Mouse (Mus musculus): ENCODE measurements around the gene Cryz.

The Cryz gene

DNA sequence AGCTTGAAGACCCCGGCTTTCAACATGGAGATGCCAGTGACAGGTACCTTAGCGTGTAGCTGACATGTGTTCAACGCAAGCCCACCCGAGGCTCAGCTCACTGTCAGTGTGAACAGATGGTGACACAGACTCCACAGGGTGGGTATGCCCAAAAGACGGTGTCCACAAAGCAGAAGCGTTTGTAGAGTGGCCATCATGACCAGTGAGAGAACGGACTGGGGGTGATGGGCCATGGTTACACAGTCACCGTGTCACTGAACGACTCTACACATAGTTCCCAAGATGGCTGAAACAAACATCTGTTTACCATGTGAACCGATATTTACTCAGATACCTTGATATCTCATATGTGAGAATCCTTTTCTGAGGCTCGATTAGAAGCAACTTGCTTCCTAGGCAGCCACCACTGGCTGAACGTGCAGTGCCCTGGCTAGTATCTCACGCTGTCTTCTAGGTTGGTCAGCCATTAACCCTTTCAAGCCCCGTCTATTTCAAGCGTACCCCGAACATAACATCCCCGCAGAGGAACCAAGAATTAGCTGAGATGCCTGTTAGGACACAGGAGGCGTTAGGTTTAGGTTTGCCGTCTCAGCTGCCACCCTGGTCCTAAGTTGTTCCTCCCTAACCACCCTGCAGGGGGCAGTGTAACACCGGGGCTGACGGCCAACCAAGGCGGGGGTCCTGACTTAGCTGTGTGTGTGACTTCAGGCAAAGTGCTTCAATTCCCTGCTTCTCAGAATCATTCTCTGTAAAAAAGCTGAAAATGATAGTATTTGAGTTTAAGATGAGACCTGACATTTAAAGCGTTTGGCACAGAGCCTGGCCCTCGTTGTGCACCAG lies 56.3 kb downstream of the Cryz start:
- CTCF ChIA-PET, result interaction anchor here (0.5 to 1.8 kb wide), 21 partner anchors 11 to 456 kb away, joined by 3 to 10 read pairs (median 3); partner anchors contain the start of genes Tyw3 (in 3 of the 4), Cryz (in 2 of the 4) and Erich3 (in 2 of the 4)
- POLR2A ChIA-PET, result interaction anchor here in 3 of 4 experiments (0.6 to 1.8 kb wide), 6 partner anchors 13 to 1797 kb away, joined by 3 to 6 read pairs (median 4); partner anchors contain the start of genes Cryz (in 3 of the 3) and Tyw3 (in 3 of the 3)

DNA sequence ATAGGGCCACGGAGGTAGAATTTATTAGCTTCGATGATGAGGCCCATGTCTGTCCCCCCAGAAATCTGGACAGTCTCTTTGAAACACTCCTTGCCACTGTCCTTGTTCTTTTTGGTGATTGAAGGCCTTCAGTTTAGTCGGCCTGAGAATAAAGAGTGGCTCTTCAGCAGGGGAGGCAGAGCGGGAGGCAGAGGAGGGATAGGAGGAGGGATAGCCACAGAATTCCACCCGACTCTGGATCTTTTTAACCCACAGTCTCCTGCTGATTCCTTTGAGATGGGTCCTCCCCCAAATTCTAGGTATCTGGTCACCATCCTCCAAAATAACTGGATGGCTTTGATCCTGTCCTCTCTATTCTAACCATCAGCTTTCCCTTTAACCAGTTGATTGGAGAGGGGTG lies 56.9 kb downstream of the Cryz start:
- POLR2A ChIA-PET, result interaction anchor here in 3 of 4 experiments (1.1 to 1.8 kb wide), 5 partner anchors 12 to 166 kb away, joined by 3 to 6 read pairs (median 3); partner anchors contain the start of genes Cryz (in 3 of the 3) and Tyw3 (in 3 of the 3)
- CTCF ChIA-PET, result interaction anchor here (0.5 to 1.8 kb wide), 17 partner anchors 10 to 456 kb away, joined by 3 to 10 read pairs (median 3); partner anchors contain the start of genes Erich3 (in 2 of the 4), Tyw3 (in 2 of the 4) and Cryz (in 1 of the 4)

DNA sequence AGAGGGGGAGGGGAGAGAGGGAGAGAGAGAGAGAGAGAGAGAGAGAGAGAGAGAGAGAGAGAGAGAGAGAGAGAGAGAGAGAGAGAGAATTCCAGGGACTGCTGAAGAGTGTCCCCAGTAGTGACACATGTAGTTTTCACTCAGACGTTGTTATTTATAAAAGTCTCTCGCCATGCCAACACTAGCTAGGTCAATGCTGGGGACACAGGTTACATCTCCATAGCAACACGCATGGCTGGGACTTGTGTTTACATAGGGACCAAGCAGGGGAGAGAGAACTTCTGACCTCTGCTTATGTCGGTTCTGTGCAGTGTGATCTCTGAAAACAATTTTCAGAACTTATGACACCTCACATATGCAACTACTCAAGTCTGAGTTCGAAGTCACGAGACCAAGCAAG lies 57.8 kb downstream of the Cryz start:
- ChIA-PET POLR2A (interaction anchor here in 3 of 4 experiments (1.2 to 1.5 kb wide), 3 partner anchors 11 to 58 kb away, joined by 3 to 5 read pairs (median 3); partner anchors contain the start of genes Cryz (in 2 of the 3) and Tyw3 (in 2 of the 3)), CTCF (interaction anchor here in 3 of 4 experiments (0.6 to 1.6 kb wide), 4 partner anchors 58 to 265 kb away, joined by 3 to 6 read pairs (median 4); partner anchors contain the start of genes Cryz (in 1 of the 3) and Tyw3 (in 1 of the 3))

DNA sequence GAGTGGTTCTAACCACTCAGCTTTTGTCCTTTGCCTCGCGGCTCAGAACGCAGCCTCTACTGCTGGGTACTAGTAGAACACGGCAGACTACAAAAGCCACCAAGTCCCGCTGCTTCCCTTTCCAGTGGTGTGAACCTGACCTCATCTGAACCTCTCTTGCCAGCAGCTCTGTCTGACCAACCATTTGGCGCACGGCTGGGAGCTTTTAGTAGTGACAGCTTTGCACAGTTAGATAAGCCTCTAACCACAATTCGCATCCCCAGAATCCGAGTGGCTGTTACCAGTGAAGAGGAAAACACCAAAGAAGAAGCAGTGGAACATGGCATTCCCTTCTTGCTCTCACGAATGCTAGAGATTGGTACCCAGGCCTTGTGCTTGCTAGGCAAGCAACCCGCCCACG lies 58.4 kb downstream of the Cryz start:
- POLR2A ChIA-PET, result interaction anchor here in 3 of 4 experiments (1.2 to 1.5 kb wide), 3 partner anchors 8 to 58 kb away, joined by 3 to 5 read pairs (median 3); partner anchors contain the start of genes Cryz (in 2 of the 3) and Tyw3 (in 2 of the 3)
- CTCF ChIA-PET, result interaction anchor here (0.5 to 1.4 kb wide), 4 partner anchors 8 to 305 kb away, joined by 3 to 17 read pairs (median 4); partner anchors contain the start of genes Cryz (in 1 of the 4) and Tyw3 (in 1 of the 4)

DNA sequence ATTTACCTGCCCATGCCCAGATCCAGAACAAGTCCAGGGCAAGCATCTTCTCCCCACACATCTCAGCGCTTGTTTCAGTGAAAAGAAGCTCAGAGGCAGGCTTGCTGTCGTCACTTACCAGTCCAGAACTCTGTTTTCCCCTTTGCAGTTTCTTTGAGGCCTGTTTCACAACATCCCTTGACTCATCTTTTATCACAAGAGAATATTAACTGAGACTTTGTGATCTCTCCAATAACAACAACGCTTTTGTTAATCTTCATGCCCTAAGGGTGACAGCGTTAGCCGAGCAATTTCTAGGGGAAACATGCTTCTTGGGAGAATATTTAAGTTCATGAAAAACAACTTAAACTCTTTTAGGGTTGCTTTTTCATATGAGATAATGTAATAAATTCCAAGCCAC lies 59.2 kb downstream of the Cryz start:
- CTCF ChIA-PET, result interaction anchor here (0.5 to 1.4 kb wide), 4 partner anchors 9 to 305 kb away, joined by 3 to 17 read pairs (median 4); partner anchors contain the start of genes Cryz (in 1 of the 4) and Tyw3 (in 1 of the 4)
- POLR2A ChIA-PET, result interaction anchor here in 2 of 4 experiments (1.2 kb wide), 2 partner anchors 9 to 59 kb away, joined by 3 read pairs; partner anchors contain the start of genes Cryz (in 1 of the 2) and Tyw3 (in 1 of the 2)

DNA sequence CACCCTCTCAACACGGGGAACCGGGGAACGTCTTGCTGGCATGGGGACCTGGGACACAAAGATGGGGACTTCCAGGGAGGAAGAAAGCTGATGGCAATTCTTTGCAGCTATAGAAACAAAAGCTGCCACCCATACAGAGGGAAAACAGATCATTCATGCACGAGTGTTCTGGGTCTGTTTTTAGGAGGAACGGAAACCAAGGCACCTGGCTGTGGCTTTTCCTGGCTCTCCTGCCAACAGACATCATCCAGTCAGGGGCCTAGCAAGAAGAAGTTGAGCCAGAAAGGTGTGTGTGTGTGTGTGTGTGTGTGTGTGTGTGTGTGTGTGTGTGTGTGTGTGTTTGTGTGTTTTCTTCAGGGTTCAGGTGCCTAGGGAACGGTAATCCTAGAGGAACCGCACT lies 67.0 kb downstream of the Cryz start, which contains the start of gene Erich3:
Gene Erich3, plus strand, starts transcription at position 315 of the 400 bp plus-strand sequence.
- CTCF ChIA-PET, result interaction anchor here in 2 of 4 experiments (1.2 to 2.4 kb wide), 3 partner anchors 11 to 67 kb away, joined by 3 to 10 read pairs (median 7); partner anchors contain the start of genes Cryz (in 1 of the 2) and Tyw3 (in 1 of the 2)

DNA sequence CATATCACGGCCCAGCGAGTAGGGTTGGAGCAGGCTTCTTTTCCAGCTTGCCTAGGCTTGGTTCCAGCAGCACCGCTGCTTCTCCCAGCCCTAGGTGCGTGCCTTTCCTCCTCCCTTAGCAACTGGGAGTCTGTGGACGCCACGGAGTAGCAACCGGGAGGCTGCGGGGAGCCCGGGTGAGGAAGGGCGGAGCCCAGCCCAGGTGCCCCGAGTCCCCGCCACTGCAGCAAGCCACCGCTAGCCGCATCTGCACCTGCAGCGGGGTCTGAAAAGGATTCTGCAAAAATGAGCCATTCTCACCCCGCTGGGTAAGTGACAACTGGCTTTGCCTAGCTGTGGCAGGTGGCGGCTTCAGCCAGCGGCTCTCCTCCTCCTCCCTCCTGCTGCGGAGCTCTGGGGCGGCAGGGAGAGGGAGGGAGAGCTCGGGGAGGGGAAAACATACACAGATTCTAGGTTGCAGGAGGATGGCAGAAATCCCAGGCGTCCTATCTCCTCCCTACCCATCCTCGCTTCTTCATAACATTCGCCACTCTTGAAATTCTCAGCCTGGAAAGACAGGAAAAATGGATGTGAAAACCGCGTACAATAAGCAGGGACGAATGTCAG lies 67.6 kb downstream of the Cryz start:
- ChIA-PET POLR2A (interaction anchor here in 2 of 4 experiments (0.9 to 1.4 kb wide), 2 partner anchors 11 to 67 kb away, joined by 3 to 4 read pairs; partner anchors contain the start of gene Tyw3 (in 1 of the 2)), CTCF (interaction anchor here in 2 of 4 experiments (1.2 to 2.4 kb wide), 3 partner anchors 11 to 68 kb away, joined by 3 to 10 read pairs (median 7); partner anchors contain the start of genes Cryz (in 1 of the 2) and Tyw3 (in 1 of the 2))

More for the DNA sequence above, 67.0 kb downstream of the Cryz start, which contains the start of gene Erich3:
- POLR2A ChIA-PET, result interaction anchor here in 3 of 4 experiments (0.9 to 1.4 kb wide), 3 partner anchors 12 to 67 kb away, joined by 3 to 4 read pairs (median 3); partner anchors contain the start of gene Tyw3 (in 2 of the 3)

DNA sequence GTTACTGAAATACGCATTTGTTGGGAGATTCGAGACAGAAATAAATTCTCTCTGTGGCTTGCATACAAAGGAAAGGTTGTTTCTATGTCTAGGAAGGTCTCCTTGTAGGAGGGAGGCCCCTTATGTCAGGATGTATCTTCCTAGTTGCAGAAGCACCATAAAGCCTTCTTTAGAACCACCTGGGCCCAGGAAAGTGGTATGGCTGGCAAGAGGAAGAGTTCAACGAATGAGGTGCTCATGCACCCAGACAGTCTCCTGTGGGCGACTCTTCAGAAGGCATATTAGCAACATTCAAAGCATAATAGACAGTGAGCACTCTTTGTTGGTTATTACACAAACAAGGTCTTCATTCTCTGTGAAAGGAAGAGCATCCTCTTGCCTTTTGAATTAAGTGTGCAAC lies 68.1 kb downstream of the Cryz start:
- CTCF ChIA-PET, result interaction anchor here in 1 of 4 experiments (2.4 kb wide), 1 partner anchor 12 kb away, joined by 10 read pairs; no protein-coding TSS in a partner anchor
- POLR2A ChIA-PET, result no interaction called here

DNA sequence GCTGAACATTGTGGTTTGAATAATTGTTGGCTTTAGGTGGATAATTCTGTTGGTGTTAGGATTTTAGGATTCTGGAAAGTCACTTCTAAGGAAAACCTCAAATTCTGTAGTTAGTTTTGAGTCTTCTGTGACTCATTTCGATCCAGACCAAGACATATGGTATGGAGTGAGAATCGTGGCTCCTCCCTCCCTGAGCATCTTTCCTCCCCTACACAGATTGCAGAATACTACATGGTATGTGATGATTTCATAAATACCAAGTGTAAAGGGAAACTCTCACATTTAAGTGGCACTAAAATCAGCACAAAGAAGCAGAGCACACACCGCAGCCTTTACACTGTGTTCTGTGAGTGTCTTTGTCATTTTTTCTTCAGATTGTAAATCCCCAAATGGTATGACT lies 72.0 kb downstream of the Cryz start:
- ChIA-PET POLR2A (no interaction called here), CTCF (no interaction called here)

DNA sequence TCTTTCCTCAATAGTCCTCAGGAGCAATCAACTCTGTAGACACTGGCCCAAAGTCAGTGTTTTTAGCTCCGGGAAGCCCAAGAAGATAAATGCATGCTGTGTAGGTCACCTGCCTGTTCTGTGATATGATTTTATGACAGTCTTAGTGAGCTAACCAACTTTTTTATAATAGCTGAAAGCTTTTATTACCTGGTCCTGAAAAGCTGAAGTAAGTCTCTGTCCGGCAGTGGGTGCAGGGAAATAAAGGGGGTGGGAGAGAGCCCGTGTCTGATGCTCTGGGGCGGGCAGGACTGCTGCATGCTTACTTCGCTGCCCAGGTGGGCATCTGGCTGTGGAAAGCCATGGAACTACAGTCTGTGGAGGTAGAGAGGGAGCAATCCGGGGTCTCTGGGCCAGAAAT lies 74.1 kb downstream of the Cryz start:
- CTCF ChIA-PET, result interaction anchor here in 1 of 4 experiments (0.6 kb wide), 1 partner anchor 42 kb away, joined by 3 read pairs; no protein-coding TSS in a partner anchor
- POLR2A ChIA-PET, result no interaction called here

DNA sequence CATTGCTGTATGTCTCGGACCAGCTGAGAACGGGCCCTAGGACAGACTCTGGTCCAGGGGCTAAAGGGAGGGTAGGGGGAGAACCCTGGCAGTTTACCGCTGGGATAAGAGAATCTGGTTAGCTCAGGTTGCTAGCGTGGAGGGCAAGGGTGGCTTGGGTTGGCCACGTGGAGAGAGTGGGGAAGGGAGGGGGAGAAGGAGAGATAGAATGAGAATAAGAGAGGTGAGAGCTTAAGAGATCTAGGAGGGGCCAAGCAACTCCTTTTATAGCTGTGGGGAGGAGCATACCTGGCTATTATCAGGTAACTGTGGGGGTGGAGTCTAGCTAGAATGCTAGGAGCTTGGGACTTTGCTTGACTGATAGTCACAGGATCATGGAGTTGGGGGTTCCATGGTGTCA lies 74.5 kb downstream of the Cryz start:
- CTCF ChIA-PET, result interaction anchor here in 1 of 4 experiments (0.6 kb wide), 1 partner anchor 41 kb away, joined by 3 read pairs; no protein-coding TSS in a partner anchor
- POLR2A ChIA-PET, result no interaction called here

Measured in embryonic stem cell, embryonic (primary cell).